Mouse (Mus musculus): Measurements from ENCODE around the gene Nudt15. TPM values are rescaled to one million over a fixed set of nuclear protein-coding genes. Genes with fewer than 3 reads are reported as not detected.

The Nudt15 gene
- polyA plus RNA-seq, 1 experiment from 2014 or later, result 11.8 TPM

- Histone ChIP-seq H3K4me1 (peaks cover 16% of the 10 kb centered on the region), H3K27me3 (no peaks in the 10 kb centered on the region), H3K4me3 (no peak overlapping the region), H3K9ac (no peak overlapping the region), H3K9me3 (replicated peaks) (no peaks in the 10 kb centered on the region), H3K27ac (no peak overlapping the region), H3K4me2 (replicated peaks) (no peak overlapping the region), H3K36me3 (no peaks in the 10 kb centered on the region)
- WGBS, result 93% methylated on average over 10 of the region's 10 CpGs
- ATAC-seq (ENCODE audit: low FRiP score), result no peak
Measured at GRCm38 (mm10) chr14:73477077-73477476, 71.0 kb downstream of the Nudt15 start.

- H3K27ac ChIP-seq, result no peak overlapping the region
- H3K4me2 ChIP-seq (replicated peaks), result no peak overlapping the region
- H3K27me3 ChIP-seq, result no peaks in the 10 kb centered on the region
- no peak overlapping the region for H3K9ac ChIP-seq
- no peaks in the 10 kb centered on the region for H3K9me3 ChIP-seq (replicated peaks)
- WGBS, result 66% methylated on average over 8 of the region's 8 CpGs
- peaks cover 16% of the 10 kb centered on the region for H3K4me1 ChIP-seq
- H3K4me3 ChIP-seq, result no peak overlapping the region
- H3K36me3 ChIP-seq, result no peaks in the 10 kb centered on the region
- ATAC-seq (ENCODE audit: low FRiP score), result peak; percentile 78
Measured at GRCm38 (mm10) chr14:73476361-73476934, 71.6 kb downstream of the Nudt15 start.

DNA sequence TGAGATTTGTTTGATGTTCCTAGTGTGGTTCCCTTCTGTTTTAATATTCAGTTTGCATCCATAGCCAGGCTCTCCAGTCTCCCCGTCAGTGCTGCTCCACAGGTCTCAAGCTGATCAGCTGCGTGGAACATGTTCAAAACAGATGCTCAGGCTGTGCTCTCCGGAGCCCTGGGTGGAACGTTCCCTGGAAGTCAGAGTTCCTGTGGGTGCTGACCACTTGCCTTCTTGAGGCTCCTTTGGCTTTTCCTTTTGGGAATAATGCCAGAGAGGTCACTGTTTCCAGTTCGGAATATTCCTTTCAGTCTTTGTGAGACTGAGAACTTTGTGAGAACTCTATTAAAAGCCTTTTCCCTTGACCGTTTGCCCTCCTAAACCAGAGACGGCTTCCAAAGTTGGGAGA, 72.5 kb downstream of the Nudt15 start:
- H3K27me3 ChIP-seq, result no peaks in the 10 kb centered on the region
- 76% methylated on average over 7 of the region's 7 CpGs for WGBS
- H3K9ac ChIP-seq, result no peak overlapping the region
- H3K4me1 ChIP-seq, result peaks cover 16% of the 10 kb centered on the region
- no peaks in the 10 kb centered on the region for H3K9me3 ChIP-seq (replicated peaks)
- H3K36me3 ChIP-seq, result no peaks in the 10 kb centered on the region
- no peak overlapping the region for H3K4me2 ChIP-seq (replicated peaks)
- H3K4me3 ChIP-seq, result no peak overlapping the region
- ATAC-seq (ENCODE audit: low FRiP score), result no peak
- H3K27ac ChIP-seq, result no peak overlapping the region

DNA sequence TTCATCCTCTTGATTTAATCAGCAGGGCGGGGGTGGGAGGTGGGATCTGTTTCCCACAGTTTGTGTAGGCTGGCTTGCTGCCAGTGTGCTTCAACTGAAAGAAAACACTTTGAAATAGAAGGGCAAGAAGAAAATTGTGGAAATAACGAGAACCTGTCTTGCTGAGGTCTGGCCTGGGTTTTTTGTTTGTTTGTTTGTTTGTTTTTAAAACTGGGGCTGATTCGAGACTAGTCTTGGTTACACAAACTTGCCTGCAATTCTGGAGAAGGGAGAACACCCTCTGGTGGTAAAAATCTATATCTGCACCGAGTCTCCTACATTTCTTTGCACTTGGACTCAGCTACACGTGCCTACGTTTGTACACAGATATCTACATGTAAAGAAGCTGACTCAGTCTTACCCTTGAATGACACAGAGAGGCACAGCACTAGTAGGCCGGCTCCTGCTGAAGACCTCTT, 73.4 kb downstream of the Nudt15 start:
- H3K4me3 ChIP-seq, result no peak overlapping the region
- WGBS, result 33% methylated on average over 7 of the region's 7 CpGs
- ATAC-seq (ENCODE audit: low FRiP score), result 0 out of 2 replicates have a peak, but pooled peaks have one; percentile 64
- H3K36me3 ChIP-seq, result no peaks in the 10 kb centered on the region
- no peak overlapping the region for H3K9ac ChIP-seq
- no peak overlapping the region for H3K4me2 ChIP-seq (replicated peaks)
- no peaks in the 10 kb centered on the region for H3K27me3 ChIP-seq
- peaks cover 16% of the 10 kb centered on the region for H3K4me1 ChIP-seq
- peak overlapping the region; percentile 23; the same call in 1 of the 2 replicates for H3K27ac ChIP-seq
- no peaks in the 10 kb centered on the region for H3K9me3 ChIP-seq (replicated peaks)

- H3K27ac ChIP-seq, result peak overlapping the region; percentile 23
- no peak overlapping the region for H3K4me2 ChIP-seq (replicated peaks)
- no peaks in the 10 kb centered on the region for H3K9me3 ChIP-seq (replicated peaks)
- H3K27me3 ChIP-seq, result no peaks in the 10 kb centered on the region
- no peak overlapping the region for H3K4me3 ChIP-seq
- no peak for ATAC-seq (ENCODE audit: low FRiP score)
- peaks cover 16% of the 10 kb centered on the region for H3K4me1 ChIP-seq
- no peak overlapping the region for H3K9ac ChIP-seq
- no peaks in the 10 kb centered on the region for H3K36me3 ChIP-seq
- 61% methylated on average over 3 of the region's 3 CpGs for WGBS
Measured at GRCm38 (mm10) chr14:73473670-73474460, 74.2 kb downstream of the Nudt15 start.

GRCm38 (mm10) chr14:73472205-73472604, 75.8 kb downstream of the Nudt15 start:
- Histone ChIP-seq H3K36me3 (no peaks in the 10 kb centered on the region), H3K27me3 (no peaks in the 10 kb centered on the region), H3K4me3 (no peak overlapping the region), H3K4me1 (peaks cover 16% of the 10 kb centered on the region), H3K27ac (no peak overlapping the region), H3K9me3 (replicated peaks) (no peaks in the 10 kb centered on the region), H3K9ac (no peak overlapping the region), H3K4me2 (replicated peaks) (no peak overlapping the region)
- WGBS, result 68% methylated on average over 7 of the region's 7 CpGs
- ATAC-seq (ENCODE audit: low FRiP score), result no peak

GRCm38 (mm10) chr14:73470593-73470992, 77.4 kb downstream of the Nudt15 start:
- no peak for ATAC-seq (ENCODE audit: low FRiP score)
- H3K36me3 ChIP-seq, result no peaks in the 10 kb centered on the region
- H3K27me3 ChIP-seq, result no peaks in the 10 kb centered on the region
- H3K4me1 ChIP-seq, result peaks cover 9% of the 10 kb centered on the region; the same call in 1 of the 2 replicates
- H3K27ac ChIP-seq, result no peak overlapping the region
- H3K9me3 ChIP-seq (replicated peaks), result no peaks in the 10 kb centered on the region
- 82% methylated on average over 8 of the region's 8 CpGs for WGBS
- no peak overlapping the region for H3K9ac ChIP-seq
- H3K4me2 ChIP-seq (replicated peaks), result no peak overlapping the region
- H3K4me3 ChIP-seq, result no peak overlapping the region

- no peak overlapping the region for H3K4me2 ChIP-seq (replicated peaks)
- H3K27ac ChIP-seq, result no peak overlapping the region
- H3K36me3 ChIP-seq, result no peaks in the 10 kb centered on the region
- no peaks in the 10 kb centered on the region for H3K27me3 ChIP-seq
- no peak for ATAC-seq (ENCODE audit: low FRiP score)
- peaks cover 7% of the 10 kb centered on the region; the same call in 1 of the 2 replicates for H3K4me1 ChIP-seq
- H3K9ac ChIP-seq, result no peak overlapping the region
- no peaks in the 10 kb centered on the region for H3K9me3 ChIP-seq (replicated peaks)
- no peak overlapping the region for H3K4me3 ChIP-seq
- 75% methylated on average over 7 of the region's 7 CpGs for WGBS
Measured at GRCm38 (mm10) chr14:73469506-73469905, 78.5 kb downstream of the Nudt15 start.

Other genes starting within 250 kb of the Nudt15 start
- 34.2 and 36.4 TPM in 2 replicates for gene Rb1, start 222.4 kb downstream of the Nudt15 start, polyA plus RNA-seq (2016; fragmentation: Nextera tagmentation; extraction: Ambion mirVana)
- 462 and 486 TPM in 2 replicates for gene Itm2b, start 163.0 kb downstream of the Nudt15 start, polyA plus RNA-seq (2016; fragmentation: Nextera tagmentation; extraction: Ambion mirVana)
- 81.8 and 90.3 TPM in 2 replicates for gene Med4, start 38.2 kb downstream of the Nudt15 start, polyA plus RNA-seq (2016; fragmentation: Nextera tagmentation; extraction: Ambion mirVana)
- 103 and 104 TPM in 2 replicates for gene Sucla2, start 22.9 kb downstream of the Nudt15 start, polyA plus RNA-seq (2016; fragmentation: Nextera tagmentation; extraction: Ambion mirVana)
- gene Gm21750, start 113.0 kb upstream of the Nudt15 start, polyA plus RNA-seq (2016; fragmentation: Nextera tagmentation; extraction: Ambion mirVana), result not detected in 2 replicates